Mouse (Mus musculus) forebrain, postnatal 0 days (tissue): ENCODE measurements at regions not wholly inside any gene's neighbourhood (a gene's known extent, or its start where the extent isn't known, plus 50 kb on each side); places are given as distances from the start of the nearest gene placed in this dataset.

Experiments used
- ATAC-seq: fragments of 200-750 bp; cut with Nextera tagmentation; 2 replicates; pipeline ENCODE4 v1.8.0; 2017; ENCODE audit warnings: mild to moderate bottlenecking, moderate library complexity
- DNase-seq: peaks from one replicate; pipeline ENCODE4 v3.0.0-alpha.2; 2015
- H3K27ac ChIP-seq: fragments of 300-500 bp; sonication (generic); 2 replicates; pipeline ENCODE4 v1.5.1; 2014; ENCODE audit warnings: low read depth, mild to moderate bottlenecking, antibody characterized with exemption, low read length, moderate library complexity, mixed read lengths
- H3K27me3 ChIP-seq: fragments of 300-500 bp; sonication (generic); 2 replicates; pipeline ENCODE4 v1.6.1; 2014; ENCODE audit warnings: mild to moderate bottlenecking, low read length, mixed read lengths; ENCODE audit not compliant: insufficient read depth
- H3K36me3 ChIP-seq: fragments of 300-500 bp; sonication (generic); 2 replicates; pipeline ENCODE4 v1.6.1; 2014; ENCODE audit warnings: mild to moderate bottlenecking, moderate library complexity; ENCODE audit not compliant: insufficient read depth
- H3K4me1 ChIP-seq: fragments of 300-500 bp; sonication (generic); 2 replicates; pipeline ENCODE4 v1.6.1; 2014; ENCODE audit warnings: antibody characterized with exemption; ENCODE audit not compliant: insufficient read depth
- H3K4me2 ChIP-seq: fragments of 300-500 bp; sonication (generic); 2 replicates; pipeline ENCODE4 v1.6.1; 2014; ENCODE audit warnings: low read depth, mild to moderate bottlenecking, moderate library complexity
- H3K4me3 ChIP-seq: fragments of 300-500 bp; sonication (generic); 2 replicates; pipeline ENCODE4 v1.5.1; 2014; ENCODE audit warnings: low read depth, low read length, mixed read lengths
- H3K9ac ChIP-seq: fragments of 300-500 bp; sonication (generic); 2 replicates; pipeline ENCODE4 v1.6.1; 2014; ENCODE audit warnings: mild to moderate bottlenecking
- H3K9me3 ChIP-seq: fragments of 300-500 bp; sonication (generic); 2 replicates; pipeline ENCODE4 v1.6.1; 2016; ENCODE audit warnings: low read length
- CTCF ChIP-seq: sonication (generic); IDR thresholded peaks from 2 replicates; pipeline ENCODE4 v1.5.1; 2016; ENCODE audit warnings: antibody characterized with exemption, control low read depth, low read depth
- WGBS: fragments of 180-500 bp; shearing (Covaris S2); extraction: QIAGEN DNeasy Blood & Tissue Kit; methylation state at CpG from one replicate; pipeline ENCODE4 v1.1.7; 2014; 5-methylcytosine and 5-hydroxymethylcytosine counted together

- H3K27ac ChIP-seq, result no peak overlapping the region
- TF ChIP-seq CTCF, result no peak
- WGBS, result 11% methylated on average over 3 of the region's 3 CpGs
- H3K4me1 ChIP-seq, result no peaks in the 10 kb centered on the region
- H3K27me3 ChIP-seq, result no peaks in the 10 kb centered on the region
- ATAC-seq, result peak; percentile 34; the same call in 1 of the 2 replicates
- H3K4me3 ChIP-seq, result no peak overlapping the region
- no peaks in the 10 kb centered on the region for H3K36me3 ChIP-seq
- H3K9me3 ChIP-seq, result no peaks in the 10 kb centered on the region
- DNase-seq, result no peak
- H3K4me2 ChIP-seq, result no peak overlapping the region
- H3K9ac ChIP-seq, result no peak overlapping the region
These were observed 764.8 kb upstream of the Jmjd1c start for GRCm38 (mm10) chr10:66331166-66331565.

- 90% methylated on average over 1 of the region's 1 CpGs for WGBS
- Histone ChIP-seq H3K27me3 (no peaks in the 10 kb centered on the region), H3K9ac (no peak overlapping the region), H3K4me1 (no peaks in the 10 kb centered on the region), H3K4me3 (no peak overlapping the region), H3K27ac (no peak overlapping the region), H3K4me2 (no peak overlapping the region), H3K36me3 (no peaks in the 10 kb centered on the region), H3K9me3 (no peaks in the 10 kb centered on the region)
- ATAC-seq (no peak), DNase-seq (no peak)
- no peak for TF ChIP-seq CTCF
These were observed 757.9 kb upstream of the Jmjd1c start for GRCm38 (mm10) chr10:66337994-66338393.

- Histone ChIP-seq H3K36me3 (no peaks in the 10 kb centered on the region), H3K27me3 (no peaks in the 10 kb centered on the region), H3K9ac (no peak overlapping the region), H3K9me3 (no peaks in the 10 kb centered on the region), H3K4me2 (no peak overlapping the region), H3K27ac (no peak overlapping the region), H3K4me1 (no peaks in the 10 kb centered on the region), H3K4me3 (no peak overlapping the region)
- WGBS, result 41% methylated on average over 5 of the region's 5 CpGs
- no peak for TF ChIP-seq CTCF
- DNase-seq (no peak), ATAC-seq (peak; percentile 85)
These were observed 753.0 kb upstream of the Jmjd1c start for GRCm38 (mm10) chr10:66342823-66343350.

- no peaks in the 10 kb centered on the region for H3K27me3 ChIP-seq
- no peak for ATAC-seq
- no peak overlapping the region for H3K27ac ChIP-seq
- no peak overlapping the region for H3K9ac ChIP-seq
- no peaks in the 10 kb centered on the region for H3K9me3 ChIP-seq
- H3K4me1 ChIP-seq, result no peaks in the 10 kb centered on the region
- 76% methylated on average over 3 of the region's 3 CpGs for WGBS
- H3K4me2 ChIP-seq, result no peak overlapping the region
- TF ChIP-seq CTCF, result peak; percentile 33; the same call in 1 of the 2 replicates
- DNase-seq, result no peak
- no peak overlapping the region for H3K4me3 ChIP-seq
- no peaks in the 10 kb centered on the region for H3K36me3 ChIP-seq
These were observed 747.5 kb upstream of the Jmjd1c start for GRCm38 (mm10) chr10:66348398-66348797.

- no peak overlapping the region for H3K4me2 ChIP-seq
- ATAC-seq (no peak), DNase-seq (no peak)
- H3K9me3 ChIP-seq, result no peaks in the 10 kb centered on the region
- no peaks in the 10 kb centered on the region for H3K36me3 ChIP-seq
- 88% methylated on average over 1 of the region's 1 CpGs for WGBS
- no peaks in the 10 kb centered on the region for H3K27me3 ChIP-seq
- no peak overlapping the region for H3K9ac ChIP-seq
- H3K4me3 ChIP-seq, result no peak overlapping the region
- H3K27ac ChIP-seq, result no peak overlapping the region
- no peaks in the 10 kb centered on the region for H3K4me1 ChIP-seq
- no peak for TF ChIP-seq CTCF
These were observed 744.9 kb upstream of the Jmjd1c start for GRCm38 (mm10) chr10:66351036-66351435.

- 53% methylated on average over 1 of the region's 1 CpGs for WGBS
- TF ChIP-seq CTCF, result no peak
- no peaks in the 10 kb centered on the region for H3K9me3 ChIP-seq
- no peak overlapping the region for H3K4me2 ChIP-seq
- H3K27ac ChIP-seq, result no peak overlapping the region
- no peaks in the 10 kb centered on the region for H3K27me3 ChIP-seq
- H3K4me1 ChIP-seq, result no peaks in the 10 kb centered on the region
- no peak overlapping the region for H3K9ac ChIP-seq
- no peak overlapping the region for H3K4me3 ChIP-seq
- ATAC-seq (no peak), DNase-seq (no peak)
- H3K36me3 ChIP-seq, result no peaks in the 10 kb centered on the region
These were observed 741.9 kb upstream of the Jmjd1c start for GRCm38 (mm10) chr10:66354072-66354471.

- DNase-seq (no peak), ATAC-seq (no peak)
- no peaks in the 10 kb centered on the region for H3K36me3 ChIP-seq
- H3K9me3 ChIP-seq, result no peaks in the 10 kb centered on the region
- H3K27me3 ChIP-seq, result no peaks in the 10 kb centered on the region
- H3K4me2 ChIP-seq, result no peak overlapping the region
- H3K4me1 ChIP-seq, result no peaks in the 10 kb centered on the region
- no peak overlapping the region for H3K4me3 ChIP-seq
- no peak overlapping the region for H3K9ac ChIP-seq
- no peak overlapping the region for H3K27ac ChIP-seq
- no peak for TF ChIP-seq CTCF
- WGBS, result 68% methylated on average over 2 of the region's 2 CpGs
These were observed 740.9 kb upstream of the Jmjd1c start for GRCm38 (mm10) chr10:66354986-66355385.
